Mouse (Mus musculus) thymus, postnatal 36 days (tissue): Measurements from ENCODE around the gene Ap3m1.

ENCODE experiments used
- DNase-seq, 2 experiments: peaks; one replicate each; pipeline ENCODE4 v3.0.0; 2022; ENCODE audit warnings: mixed read lengths in 2 of 2

The Ap3m1 gene

GRCm38 (mm10) chr14:20997548-20997947 is 54.8 kb downstream of the Ap3m1 start:
- no peak for DNase-seq

- DNase-seq, result no peak
These were observed 55.9 kb downstream of the Ap3m1 start for GRCm38 (mm10) chr14:20996361-20996760.

GRCm38 (mm10) chr14:20995497-20995896 is 56.8 kb downstream of the Ap3m1 start:
- no peak for DNase-seq

- DNase-seq, result no peak
These were observed 57.8 kb downstream of the Ap3m1 start for GRCm38 (mm10) chr14:20994475-20994874.

- DNase-seq, result peak; percentile 14 to 17
These were observed 59.1 kb downstream of the Ap3m1 start for GRCm38 (mm10) chr14:20993067-20993691.

- no peak for DNase-seq
These were observed 60.8 kb downstream of the Ap3m1 start for GRCm38 (mm10) chr14:20991492-20991891.

- DNase-seq, result no peak
These were observed 66.8 kb downstream of the Ap3m1 start for GRCm38 (mm10) chr14:20985482-20985881.

GRCm38 (mm10) chr14:20983832-20984231 is 68.5 kb downstream of the Ap3m1 start:
- DNase-seq, result no peak
